Mouse (Mus musculus) neutrophil, adult 5-6 weeks (primary cell): ENCODE data around the gene Agbl2. TPM values are rescaled to one million over a fixed set of nuclear protein-coding genes. Genes with fewer than 3 reads are reported as not detected.
A peak's percentile ranks its signal among the peaks of the same experiment; 100 is the strongest.

Experiments
- ATAC-seq: fragments of 151-379, 151-347 bp; 2 replicates; pipeline ENCODE4 v1.8.0; 2017; ENCODE audit warnings: mild to moderate bottlenecking, moderate TSS enrichment; ENCODE audit not compliant: insufficient number of reproducible peaks, poor library complexity, low FRiP score, severe bottlenecking; ENCODE audit errors: extremely low read depth
- total RNA-seq: library from RNA; stranded (forward); fragments of 200-1000 nt; gene quantifications from 2 replicates; pipeline ENCODE4 v1.2.3, GENCODE M21; 2017

The Agbl2 gene
- total RNA-seq = not detected in 2 replicates

GRCm38 (mm10) chr2:90782458-90782857 is at the start of gene Agbl2:
Gene Agbl2, plus strand, starts transcription at chr2:90782727.
- no peak for ATAC-seq

- ATAC-seq = no peak
Observed at GRCm38 (mm10) chr2:90735326-90735725, 47.2 kb upstream of the Agbl2 start.

GRCm38 (mm10) chr2:90738801-90739200 is 43.7 kb upstream of the Agbl2 start:
- no peak for ATAC-seq

- ATAC-seq = no peak
Observed at GRCm38 (mm10) chr2:90739327-90739726, 43.2 kb upstream of the Agbl2 start.

GRCm38 (mm10) chr2:90739921-90740320 is 42.6 kb upstream of the Agbl2 start:
- no peak for ATAC-seq

- ATAC-seq = no peak
Observed at GRCm38 (mm10) chr2:90744285-90745052, 38.1 kb upstream of the Agbl2 start.

GRCm38 (mm10) chr2:90745053-90745678 is 37.4 kb upstream of the Agbl2 start, which contains the start of gene Fnbp4:
Gene Fnbp4, plus strand, starts transcription at chr2:90745370.
- peak; percentile 98 for ATAC-seq

GRCm38 (mm10) chr2:90745740-90746537 is 36.6 kb upstream of the Agbl2 start:
- ATAC-seq = no peak

GRCm38 (mm10) chr2:90746538-90746865 is 36.0 kb upstream of the Agbl2 start:
- no peak for ATAC-seq

GRCm38 (mm10) chr2:90747131-90747530 is 35.4 kb upstream of the Agbl2 start:
- no peak for ATAC-seq

GRCm38 (mm10) chr2:90749676-90750459 is 32.7 kb upstream of the Agbl2 start:
- ATAC-seq = no peak

GRCm38 (mm10) chr2:90753565-90753964 is 29.0 kb upstream of the Agbl2 start:
- no peak for ATAC-seq

- no peak for ATAC-seq
Observed at GRCm38 (mm10) chr2:90754188-90754587, 28.3 kb upstream of the Agbl2 start.

- ATAC-seq = no peak
Observed at GRCm38 (mm10) chr2:90765123-90765522, 17.4 kb upstream of the Agbl2 start.

- ATAC-seq = no peak
Observed at GRCm38 (mm10) chr2:90781323-90781722, 1.2 kb upstream of the Agbl2 start.

- no peak for ATAC-seq
Observed at GRCm38 (mm10) chr2:90781938-90782337, 589 bp upstream of the Agbl2 start.

- ATAC-seq = no peak
Observed at GRCm38 (mm10) chr2:90782901-90783486, 467 bp downstream of the Agbl2 start.

GRCm38 (mm10) chr2:90788126-90788525 is 5.6 kb downstream of the Agbl2 start:
- no peak for ATAC-seq
